Mouse (Mus musculus) layer of hippocampus, postnatal 36 days (tissue): Measurements from ENCODE around the gene Gpr119. TPM values are rescaled to one million over a fixed set of nuclear protein-coding genes. Genes with fewer than 3 reads are reported as not detected.
A peak's percentile ranks its signal among the peaks of the same experiment; 100 is the strongest.

ENCODE experiments used
- DNase-seq, 2 experiments: peaks; one replicate each; pipeline ENCODE4 v3.0.0; 2022
- microRNA-seq, 2 experiments: library from miRNA; unstranded; fragments of <30 nt; microRNA quantifications; one replicate each; pipeline ENCODE4 v1.2.0; 2021
- total RNA-seq, 2 experiments: library from RNA; stranded (reverse); gene quantifications; 2 replicates each; pipeline ENCODE4 v1.2.3; 2021

The Gpr119 gene
- not detected for total RNA-seq

DNA sequence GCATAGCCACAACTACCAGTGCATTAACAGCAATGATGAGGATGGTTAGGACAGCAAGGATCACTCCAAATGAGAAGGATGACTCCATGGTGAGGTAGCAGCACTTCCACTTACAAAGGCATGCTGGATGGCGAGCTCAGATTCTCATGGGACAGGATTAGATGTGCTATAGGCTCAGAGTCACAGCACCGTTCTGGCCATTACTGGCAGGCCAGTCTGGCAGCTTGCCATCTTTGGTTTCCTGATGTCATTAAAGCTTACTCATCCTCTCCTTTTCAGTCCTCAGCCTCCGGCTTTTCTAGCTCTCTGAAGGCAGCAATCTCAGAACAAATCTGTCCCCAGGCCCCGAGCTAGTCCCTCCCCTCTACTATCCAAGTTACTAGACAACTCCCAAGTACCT lies at the start of gene Gpr119:
Gene Gpr119, minus strand, starts transcription at position 308 of the 400 bp plus-strand sequence.
- DNase-seq, result no peak

DNA sequence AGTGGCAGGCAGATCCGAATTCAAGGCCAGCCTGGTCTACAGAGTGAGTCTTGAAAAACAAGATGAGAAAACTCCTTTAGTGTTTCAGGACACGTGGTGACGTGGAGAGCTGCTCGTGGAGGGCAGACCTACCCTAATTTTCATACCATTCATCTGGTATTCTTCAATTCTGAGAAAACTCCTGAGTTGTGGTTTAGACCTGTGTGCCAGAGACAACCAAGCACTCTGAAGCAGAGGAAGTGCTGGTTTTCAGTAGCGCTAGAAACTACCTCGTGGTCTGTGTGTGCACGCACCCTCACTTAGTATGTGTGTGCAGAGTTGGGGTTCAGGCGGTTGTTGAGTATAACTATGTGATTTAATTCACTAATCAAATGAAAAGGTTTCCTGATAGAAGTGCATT lies 38.6 kb upstream of the Gpr119 start:
- DNase-seq, result no peak

DNA sequence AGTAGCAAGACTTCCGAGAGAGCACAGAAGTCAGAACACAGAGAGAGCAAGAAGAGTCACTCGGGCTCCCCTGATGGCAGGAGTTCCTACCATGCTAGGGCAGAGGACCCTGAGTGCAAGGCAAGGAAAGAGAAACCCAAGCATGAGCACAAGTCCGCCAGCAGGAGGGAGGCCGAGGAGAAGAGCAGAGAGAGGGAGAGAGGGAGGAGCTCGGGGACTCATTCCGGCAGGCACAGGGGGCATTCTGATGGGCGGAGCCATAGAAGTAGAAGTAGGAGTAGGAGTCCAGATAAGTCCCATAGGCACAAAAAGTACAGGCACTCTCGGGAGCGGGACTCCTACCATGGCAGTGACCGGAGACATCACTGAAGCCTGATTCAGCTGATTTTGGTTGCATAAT lies 35.4 kb upstream of the Gpr119 start:
- no peak for DNase-seq

DNA sequence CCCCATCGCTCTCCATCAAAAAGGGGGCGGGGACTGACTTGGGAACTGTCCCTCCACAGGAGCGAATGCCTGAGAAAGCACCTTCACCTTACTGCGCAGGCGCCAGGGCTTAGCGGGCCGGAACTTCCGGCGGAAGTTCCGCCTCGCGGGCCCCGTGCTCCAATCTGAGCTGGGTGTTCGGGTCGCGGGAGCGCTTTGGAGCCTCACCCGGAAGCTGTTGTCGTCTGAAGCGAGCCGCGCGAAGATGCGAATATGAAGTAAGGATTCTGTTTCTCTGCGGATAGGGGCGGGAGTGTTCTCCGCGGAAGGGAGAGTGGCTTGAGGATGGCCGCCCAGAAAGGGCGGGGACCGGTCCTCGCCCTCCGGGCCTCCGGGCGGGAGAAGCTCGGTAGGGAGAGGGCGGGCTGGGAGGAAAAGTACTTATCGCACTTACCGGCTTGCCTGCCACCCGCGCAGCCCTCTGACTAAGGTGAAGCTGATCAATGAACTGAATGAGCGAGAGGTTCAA lies 20.6 kb upstream of the Gpr119 start, which contains the start of gene Rbmx2:
Gene Rbmx2, plus strand, starts transcription at position 141 of the 508 bp plus-strand sequence.
- DNase-seq, result peak; percentile 85 to 88

DNA sequence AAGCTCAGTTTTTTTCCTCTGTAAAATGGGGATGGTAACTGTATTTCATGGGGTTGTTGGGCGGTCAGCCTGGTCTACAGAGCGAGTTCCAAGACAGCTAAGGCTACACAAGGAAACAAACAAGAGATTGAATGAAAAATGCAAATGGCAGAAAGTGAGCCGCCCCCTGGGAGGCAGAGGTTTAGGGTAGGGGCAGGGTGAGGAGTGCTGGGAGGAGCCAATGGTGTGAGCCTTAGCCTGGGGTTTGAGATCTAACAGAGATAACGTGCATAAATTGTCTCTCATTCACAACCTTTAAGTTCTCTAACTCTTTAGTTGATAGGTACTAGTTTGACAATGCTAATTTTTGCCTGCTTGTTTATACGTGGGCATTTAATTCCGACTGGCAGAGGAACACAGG lies 20.2 kb upstream of the Gpr119 start:
- no peak for DNase-seq

DNA sequence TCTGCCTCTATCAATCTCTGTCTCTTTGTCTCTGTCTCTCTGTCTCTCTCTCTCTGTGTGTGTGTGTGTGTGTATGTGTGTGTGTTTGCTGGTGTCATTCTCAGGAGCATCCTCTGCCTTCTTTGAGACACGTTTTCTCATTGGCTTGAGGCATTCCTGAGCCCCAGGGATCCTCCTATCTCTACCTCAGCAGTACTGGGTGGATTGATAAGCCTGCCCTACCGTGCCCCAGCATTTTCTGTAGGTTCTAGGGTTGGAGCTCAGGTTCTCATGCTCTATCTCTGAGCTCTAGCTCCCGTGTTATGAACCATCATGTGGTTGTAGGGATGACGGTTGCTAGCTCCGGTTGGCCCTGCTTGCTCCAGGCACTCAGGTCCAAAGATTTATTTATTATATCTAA lies 9.6 kb upstream of the Gpr119 start:
- DNase-seq, result no peak

DNA sequence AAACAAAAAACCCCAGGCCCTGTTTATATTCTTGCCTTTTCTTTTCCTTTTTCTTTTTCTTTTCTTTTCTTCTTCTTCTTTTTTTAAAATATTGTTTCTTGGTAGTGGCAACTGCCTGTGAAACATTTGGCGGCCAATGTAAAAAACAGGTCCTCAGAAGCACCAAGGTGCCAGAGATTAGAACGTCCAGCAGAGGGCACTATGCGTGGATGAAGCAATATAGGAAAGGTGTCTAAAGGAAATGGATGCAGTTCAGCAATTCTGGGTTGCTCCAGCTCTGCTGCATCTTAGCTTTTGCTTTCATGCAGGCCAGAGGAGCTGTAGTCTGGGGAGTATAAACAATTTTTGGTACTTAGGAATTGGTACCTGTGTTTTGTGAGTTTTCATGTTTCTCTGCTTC lies 9.2 kb upstream of the Gpr119 start:
- no peak for DNase-seq

DNA sequence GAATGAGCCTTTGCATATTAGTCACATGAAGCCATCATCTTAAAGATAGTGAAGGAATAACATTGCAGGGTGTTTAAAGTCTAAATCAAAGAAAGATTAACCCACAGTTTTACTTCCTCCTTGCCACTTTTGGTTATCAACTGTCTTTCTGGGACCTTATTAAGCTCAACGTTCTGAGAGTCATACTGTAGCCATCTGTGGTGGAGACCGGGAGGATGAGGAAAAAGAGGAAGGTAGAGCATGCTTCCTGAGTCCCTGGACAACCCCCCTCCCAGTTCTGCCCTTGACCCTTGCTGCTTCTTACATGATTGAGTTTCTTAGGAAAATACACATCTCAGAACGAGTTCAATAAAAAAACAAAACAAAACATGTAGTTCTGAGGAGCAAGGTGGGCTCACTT lies 2.6 kb downstream of the Gpr119 start:
- DNase-seq, result no peak

DNA sequence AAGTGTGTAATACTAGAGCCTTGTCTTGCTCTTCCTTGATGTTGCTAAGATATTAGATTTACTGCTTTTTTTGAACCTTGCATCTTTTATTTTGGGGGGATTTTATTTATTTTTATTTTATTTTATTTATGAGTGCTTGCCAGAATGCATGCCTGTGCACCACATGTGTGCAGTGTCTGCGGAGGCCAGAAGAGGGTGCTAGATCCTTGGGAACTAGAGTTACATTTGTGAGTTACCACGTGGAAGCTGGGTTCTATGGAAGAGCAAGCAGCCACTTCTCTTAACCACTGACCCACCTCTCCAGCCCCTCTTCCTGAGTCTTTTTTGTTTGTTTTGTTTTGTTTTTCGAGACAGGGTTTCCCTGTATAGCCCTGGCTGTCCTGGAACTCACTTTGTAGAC lies 4.7 kb downstream of the Gpr119 start:
- DNase-seq, result no peak

DNA sequence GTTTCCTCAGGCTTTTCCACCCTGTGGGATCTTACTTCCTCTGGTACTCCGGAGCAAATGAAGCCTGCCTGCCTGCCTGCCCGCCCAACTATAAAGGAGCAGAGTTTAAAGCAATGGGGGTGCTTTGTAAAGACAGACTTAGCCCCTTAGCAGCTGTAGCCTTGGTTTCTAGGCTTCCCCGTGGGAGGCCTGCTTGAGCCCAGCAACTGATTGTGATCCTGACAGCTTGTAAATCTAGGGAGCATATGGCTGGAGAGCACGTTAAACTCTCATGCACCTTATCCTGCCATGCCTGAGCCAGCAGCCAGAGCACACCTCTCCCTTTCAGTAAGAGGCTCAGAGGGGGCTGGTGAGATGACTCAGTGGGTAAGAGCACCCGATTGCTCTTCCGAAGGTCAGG lies 7.5 kb downstream of the Gpr119 start:
- DNase-seq, result no peak

DNA sequence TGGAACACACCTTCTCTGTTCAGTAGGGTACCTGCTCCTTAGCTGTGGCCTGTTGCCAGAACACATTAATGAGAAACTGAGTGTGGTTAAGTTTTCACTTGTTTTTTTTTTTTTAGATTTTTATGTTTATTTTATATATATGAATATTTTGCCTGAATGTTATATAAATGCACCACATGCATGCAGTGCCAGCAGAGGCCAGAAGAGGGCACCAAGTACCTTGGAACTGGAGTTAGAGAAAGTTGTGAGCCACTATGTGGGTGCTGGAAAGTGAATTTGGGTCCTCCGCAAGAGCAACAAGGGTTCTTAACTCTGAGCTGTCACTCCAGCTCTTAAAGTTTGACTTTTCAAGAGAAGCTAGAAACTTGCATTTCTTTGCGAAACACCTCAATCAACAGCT lies 30.2 kb downstream of the Gpr119 start:
- no peak for DNase-seq

DNA sequence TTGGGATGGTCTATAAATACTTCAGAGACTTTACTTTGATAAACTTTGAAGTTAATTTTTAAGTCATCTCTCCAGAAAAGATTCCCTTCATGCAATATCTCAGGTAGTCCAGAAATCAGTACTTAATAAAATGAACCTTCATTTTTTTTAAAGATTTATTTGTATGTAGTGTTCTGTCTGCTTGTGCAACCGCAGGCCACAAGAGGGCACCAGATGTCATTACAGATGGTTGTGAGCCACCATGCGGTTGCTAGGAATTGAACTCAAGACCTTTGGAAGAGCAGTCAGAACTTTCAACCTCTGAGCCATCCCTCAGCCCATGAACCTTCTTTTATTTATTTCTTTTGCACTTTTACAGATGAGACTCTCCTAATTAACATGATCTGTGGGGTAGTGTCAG lies 37.2 kb downstream of the Gpr119 start:
- DNase-seq, result no peak

DNA sequence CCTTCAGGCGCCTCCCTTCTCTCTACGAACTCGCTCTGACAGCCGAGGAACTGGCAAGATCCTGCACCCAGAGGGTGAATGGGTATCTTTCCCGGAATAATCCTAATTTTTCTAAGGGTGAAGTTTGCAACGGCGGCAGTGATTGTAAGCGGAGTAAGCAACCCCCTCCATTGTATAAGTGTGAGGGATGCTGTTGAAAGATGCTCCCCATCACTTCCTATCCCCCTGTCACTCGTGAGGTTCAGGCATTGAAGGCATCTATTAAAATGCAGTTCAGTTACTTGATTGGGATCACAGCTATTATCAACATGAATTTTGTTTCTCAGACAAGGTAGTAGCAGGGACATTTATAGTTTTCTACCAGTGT lies 50.2 kb downstream of the Gpr119 start:
- DNase-seq, result no peak

DNA sequence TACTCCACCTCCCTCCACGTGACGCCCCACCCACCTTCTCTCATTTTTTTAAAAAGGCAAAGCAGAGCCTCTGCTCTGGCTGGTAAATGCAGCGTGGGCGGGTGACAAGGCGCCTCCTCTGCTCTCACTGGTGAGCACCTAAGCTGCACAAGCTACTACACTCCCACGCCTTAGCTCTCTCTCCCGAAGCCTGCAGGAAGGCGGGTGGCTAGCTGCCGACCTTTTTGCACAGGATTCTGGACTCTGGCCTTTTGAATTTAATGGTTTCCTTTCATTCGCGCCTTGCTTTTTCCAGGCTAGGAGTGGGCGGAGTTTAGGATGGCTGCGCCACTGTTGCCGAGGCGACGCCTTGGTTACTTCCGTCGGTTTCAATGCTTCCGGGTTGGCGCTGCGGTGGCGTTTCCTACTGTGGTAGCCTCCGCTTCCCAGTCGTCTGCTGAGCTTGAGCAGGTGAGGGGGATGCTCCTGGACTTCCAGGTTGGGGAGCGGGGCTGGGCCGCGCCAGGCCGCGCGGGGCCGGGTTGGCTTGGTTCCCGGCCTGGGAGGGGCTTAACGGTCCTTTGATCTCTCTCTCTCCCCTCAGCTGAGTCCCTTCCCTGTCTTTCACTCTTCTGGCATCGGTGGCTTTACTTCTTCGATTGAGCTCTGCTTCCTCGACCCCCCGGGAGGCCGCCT lies 50.8 kb downstream of the Gpr119 start, which contains the start of gene Slc25a14:
Gene Slc25a14, plus strand, starts transcription at position 35 of the 675 bp plus-strand sequence.
- DNase-seq, result peak; percentile 77 to 82

DNA sequence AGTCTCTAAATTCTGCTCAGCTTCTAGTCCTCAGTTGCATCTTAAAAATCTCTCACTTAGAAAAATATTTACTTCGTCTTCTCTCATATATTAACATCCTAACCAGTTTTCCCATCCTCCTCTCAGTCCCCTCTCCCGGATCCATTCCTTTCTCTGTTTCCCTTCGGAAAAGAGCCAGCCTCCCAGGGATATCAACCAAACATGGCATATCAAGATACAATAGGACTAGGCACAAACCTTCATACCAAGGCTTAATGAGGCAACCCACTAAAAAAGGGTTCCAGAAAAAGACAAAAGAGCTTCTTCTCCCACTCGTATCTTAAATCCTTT lies 51.3 kb downstream of the Gpr119 start:
- DNase-seq, result no peak

Small RNA genes within 50 kb of the gene (microRNA-seq; reads per million reads assigned to microRNA genes)
- gene Gm27828, result 0 reads per million in 2 experiments

Other genes with a start within 250 kb of the Gpr119 start
- under 1 TPM; 0.56 to 0.70 TPM for gene Elf4, start 211.3 kb downstream of the Gpr119 start, total RNA-seq
- gene Aifm1, start 160.9 kb downstream of the Gpr119 start, total RNA-seq, result 10 to 100 TPM; 28.3 to 29.0 TPM
- 10 to 100 TPM; 20.6 to 22.2 TPM for gene Rab33a, start 155.2 kb downstream of the Gpr119 start, total RNA-seq
- gene Zfp280c, start 80.0 kb downstream of the Gpr119 start, total RNA-seq, result 10 to 100 TPM; 20.9 to 21.6 TPM
- 10 to 100 TPM; 55.4 to 58.0 TPM for gene Slc25a14, start 51.1 kb downstream of the Gpr119 start, total RNA-seq
- gene Rbmx2, start 20.5 kb upstream of the Gpr119 start, total RNA-seq, result 1 to 10 TPM; 4.6 to 6.0 TPM
- not detected for gene Gm595, start 203.2 kb upstream of the Gpr119 start, total RNA-seq